Mouse (Mus musculus): Measurements from ENCODE around the gene Fbxw27.
"Not testable (repeated sequence)": the region's sequence is repeated elsewhere in the genome, so short reads cannot be mapped to it uniquely, and the experiment has no call there.

Gene Fbxw27

GRCm38 (mm10) chr9:109766841-109767240 lies 23.6 kb downstream of the Fbxw27 start:
- H3K36me3 ChIP-seq (ENCODE audit: control insufficient read depth, insufficient read depth, low read length, poor library complexity, severe bottlenecking); DNase-seq (ENCODE audit: low read depth, low spot score); H3K27me3 ChIP-seq (ENCODE audit: control insufficient read depth, insufficient read depth, low read length, poor library complexity, severe bottlenecking): not testable (repeated sequence)

- not testable (repeated sequence) for H3K36me3 ChIP-seq (ENCODE audit: control insufficient read depth, insufficient read depth, low read length, poor library complexity, severe bottlenecking); H3K27me3 ChIP-seq (ENCODE audit: control insufficient read depth, insufficient read depth, low read length, poor library complexity, severe bottlenecking); DNase-seq (ENCODE audit: low read depth, low spot score)
These were observed 44.5 kb downstream of the Fbxw27 start, which contains the start of gene Fbxw26 for GRCm38 (mm10) chr9:109745989-109746388. Fbxw26 (minus strand) TSS chr9:109746089.
